Mouse (Mus musculus) neural tube, embryonic 12.5 days (tissue): ENCODE measurements around the gene Bdkrb2. TPM values are rescaled to one million over a fixed set of nuclear protein-coding genes. Genes with fewer than 3 reads are reported as not detected.

Source experiments
- ATAC-seq: fragments of 200-750 bp; cut with Nextera tagmentation; 2 replicates; pipeline ENCODE4 v1.8.0; 2017; ENCODE audit warnings: low read depth, mild to moderate bottlenecking, moderate TSS enrichment, moderate library complexity; ENCODE audit not compliant: low FRiP score
- H3K27ac ChIP-seq: fragments of 300-500 bp; sonication (generic); 2 replicates; pipeline ENCODE4 v1.5.1; 2016
- H3K27me3 ChIP-seq: fragments of 300-500 bp; sonication (generic); replicated peaks from 2 replicates; pipeline ENCODE4 v1.6.1; 2016; ENCODE audit warnings: mild to moderate bottlenecking
- H3K36me3 ChIP-seq: fragments of 300-500 bp; sonication (generic); 2 replicates; pipeline ENCODE4 v1.6.1; 2016; ENCODE audit warnings: mild to moderate bottlenecking
- H3K4me1 ChIP-seq: fragments of 300-500 bp; sonication (generic); 2 replicates; pipeline ENCODE4 v1.6.1; 2016
- H3K4me2 ChIP-seq: fragments of 300-500 bp; sonication (generic); replicated peaks from 2 replicates; pipeline ENCODE4 v1.6.1; 2016; ENCODE audit warnings: mild to moderate bottlenecking
- H3K4me3 ChIP-seq: fragments of 300-500 bp; sonication (generic); 2 replicates; pipeline ENCODE4 v1.5.1; 2016
- H3K9ac ChIP-seq: fragments of 300-500 bp; sonication (generic); 2 replicates; pipeline ENCODE4 v1.6.1; 2016; ENCODE audit warnings: mild to moderate bottlenecking
- H3K9me3 ChIP-seq: fragments of 300-500 bp; sonication (generic); 2 replicates; pipeline ENCODE4 v1.6.1; 2016; ENCODE audit warnings: mild to moderate bottlenecking
- WGBS: fragments of 180-500 bp; shearing (Covaris S2); methylation state at CpG from one replicate; pipeline ENCODE4 v1.1.7; 2016; 5-methylcytosine and 5-hydroxymethylcytosine counted together
- polyA plus RNA-seq: library from polyadenylated mRNA; unstranded; fragments of >200 nt; fragmentation: Nextera tagmentation; extraction: Ambion mirVana; gene quantifications from 2 replicates; pipeline ENCODE4 v1.2.1, GENCODE M21; 2016

Gene Bdkrb2
- 2.0 and 2.7 TPM in 2 replicates for polyA plus RNA-seq

GRCm38 (mm10) chr12:105562936-105563680 is at the start of gene Bdkrb2:
Gene Bdkrb2 (plus strand): TSS chr12:105563226.
- no peak within 1 kb of the TSS for H3K27ac ChIP-seq
- WGBS = 4% methylated on average over 25 of the region's 25 CpGs
- H3K9ac ChIP-seq = peak within 1 kb of the TSS; percentile 26; the same call in 1 of the 2 replicates
- H3K9me3 ChIP-seq = no peaks in the 10 kb centered on the region
- peaks cover 38% of the 10 kb centered on the region for H3K27me3 ChIP-seq
- H3K4me1 ChIP-seq = peaks cover 17% of the 10 kb centered on the region
- H3K36me3 ChIP-seq = no peaks in the 10 kb centered on the region
- H3K4me2 ChIP-seq = peak within 1 kb of the TSS; percentile 66
- H3K4me3 ChIP-seq = peak within 1 kb of the TSS; percentile 29
- ATAC-seq = peak; percentile 35; the same call in 1 of the 2 replicates

- no peak overlapping the region for H3K27ac ChIP-seq
- ATAC-seq = no peak
- WGBS = 72% methylated on average over 10 of the region's 10 CpGs
- H3K36me3 ChIP-seq = no peaks in the 10 kb centered on the region
- H3K9ac ChIP-seq = no peak overlapping the region
- H3K4me2 ChIP-seq = no peak overlapping the region
- H3K27me3 ChIP-seq = no peaks in the 10 kb centered on the region
- H3K9me3 ChIP-seq = no peaks in the 10 kb centered on the region
- H3K4me3 ChIP-seq = no peak overlapping the region
- H3K4me1 ChIP-seq = 0 out of 2 replicates have a peak, but pooled peaks cover 4% of the 10 kb centered on the region
Measured at GRCm38 (mm10) chr12:105514111-105514510, 48.9 kb upstream of the Bdkrb2 start.

DNA sequence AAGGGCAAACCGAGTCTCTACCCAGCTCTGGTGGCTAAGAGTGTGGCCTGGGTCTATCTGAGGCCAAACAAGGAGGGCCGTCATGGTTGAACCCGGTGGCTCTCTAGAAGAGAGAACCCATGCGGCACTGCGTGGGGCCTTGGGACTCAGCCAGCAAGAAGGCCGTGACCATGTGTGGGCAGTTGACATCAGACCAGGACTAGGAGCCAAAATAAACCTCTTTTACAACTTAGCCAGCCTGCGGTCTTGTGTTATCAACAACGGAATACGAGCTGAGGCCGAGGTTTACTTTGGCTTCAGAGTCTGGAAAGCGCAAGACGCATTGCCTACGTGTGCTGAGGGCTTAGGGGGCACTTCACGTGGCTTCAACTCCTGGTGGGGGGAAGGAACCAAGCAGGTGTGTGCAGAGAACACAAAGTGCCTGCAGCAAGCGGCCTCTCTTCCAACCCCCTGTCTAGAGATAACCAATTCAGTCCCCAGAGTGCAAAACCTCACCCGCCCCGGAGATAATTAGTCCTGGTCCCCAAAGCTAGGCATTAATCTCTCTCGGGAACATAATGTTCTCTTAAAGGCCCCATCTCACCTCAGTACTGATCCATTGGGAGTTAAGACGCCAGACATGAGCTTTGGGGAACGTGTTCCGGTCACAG is 45.9 kb upstream of the Bdkrb2 start:
- peaks cover 3% of the 10 kb centered on the region; the same call in 1 of the 2 replicates for H3K9me3 ChIP-seq
- H3K27ac ChIP-seq = no peak overlapping the region
- 77% methylated on average over 21 of the region's 21 CpGs for WGBS
- no peak overlapping the region for H3K9ac ChIP-seq
- no peak overlapping the region for H3K4me2 ChIP-seq
- no peaks in the 10 kb centered on the region for H3K36me3 ChIP-seq
- H3K27me3 ChIP-seq = no peaks in the 10 kb centered on the region
- 0 out of 2 replicates have a peak, but pooled peaks cover 4% of the 10 kb centered on the region for H3K4me1 ChIP-seq
- no peak overlapping the region for H3K4me3 ChIP-seq
- ATAC-seq = no peak

DNA sequence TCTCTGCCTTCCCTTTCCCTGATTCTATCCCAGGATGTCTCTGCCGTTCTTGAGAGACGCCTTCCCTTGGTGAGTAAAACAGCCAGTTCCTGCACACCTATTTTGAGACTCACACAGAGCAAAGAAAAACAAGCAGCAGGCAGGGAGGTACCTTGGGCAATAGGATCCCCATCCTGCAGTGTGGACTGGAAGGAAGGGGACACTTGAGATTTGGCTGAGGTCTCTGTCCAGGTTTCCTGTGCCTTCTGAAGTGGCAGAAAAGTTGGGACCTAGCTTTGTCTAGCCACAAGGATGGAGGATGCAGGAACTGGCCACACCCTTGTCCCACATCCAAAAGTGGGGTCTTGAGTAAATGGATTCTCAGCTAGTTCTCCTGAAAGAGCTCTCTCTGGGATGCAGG is 43.2 kb upstream of the Bdkrb2 start:
- Histone ChIP-seq H3K27ac (no peak overlapping the region), H3K9ac (no peak overlapping the region), H3K4me2 (no peak overlapping the region), H3K9me3 (peaks cover 6% of the 10 kb centered on the region; the same call in 1 of the 2 replicates), H3K36me3 (no peaks in the 10 kb centered on the region), H3K27me3 (no peaks in the 10 kb centered on the region), H3K4me1 (0 out of 2 replicates have a peak, but pooled peaks cover 4% of the 10 kb centered on the region), H3K4me3 (no peak overlapping the region)
- 80% methylated on average over 2 of the region's 2 CpGs for WGBS
- no peak for ATAC-seq

- Histone ChIP-seq H3K9me3 (peaks cover 6% of the 10 kb centered on the region; the same call in 1 of the 2 replicates), H3K4me2 (no peak overlapping the region), H3K27me3 (no peaks in the 10 kb centered on the region), H3K9ac (no peak overlapping the region), H3K36me3 (no peaks in the 10 kb centered on the region), H3K27ac (no peak overlapping the region), H3K4me3 (no peak overlapping the region), H3K4me1 (0 out of 2 replicates have a peak, but pooled peaks cover 4% of the 10 kb centered on the region)
- ATAC-seq = no peak
- 72% methylated on average over 15 of the region's 15 CpGs for WGBS
Measured at GRCm38 (mm10) chr12:105521170-105521762, 41.8 kb upstream of the Bdkrb2 start.

DNA sequence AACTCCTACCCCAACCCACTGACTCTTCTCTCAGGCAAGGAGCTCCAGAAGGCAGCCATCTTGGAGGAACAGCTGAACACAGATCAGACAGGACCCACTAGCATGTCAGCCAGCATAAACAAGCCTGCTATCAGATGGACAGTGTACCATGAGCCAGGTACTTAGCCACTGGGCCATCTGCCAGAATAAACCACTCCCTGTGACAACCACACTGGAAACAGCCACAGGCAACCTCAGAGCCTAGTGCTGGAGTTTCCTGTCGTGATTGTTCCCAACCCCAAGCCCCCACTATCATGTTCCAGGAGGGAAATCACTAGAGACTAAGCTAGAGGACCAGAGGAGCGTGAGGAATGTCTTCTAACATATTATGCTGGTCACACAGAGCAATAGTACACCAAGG is 39.3 kb upstream of the Bdkrb2 start:
- peaks cover 8% of the 10 kb centered on the region; the same call in 1 of the 2 replicates for H3K4me1 ChIP-seq
- H3K9me3 ChIP-seq = peaks cover 6% of the 10 kb centered on the region; the same call in 1 of the 2 replicates
- H3K9ac ChIP-seq = no peak overlapping the region
- no peaks in the 10 kb centered on the region for H3K27me3 ChIP-seq
- no peak overlapping the region for H3K27ac ChIP-seq
- no peaks in the 10 kb centered on the region for H3K36me3 ChIP-seq
- no peak overlapping the region for H3K4me3 ChIP-seq
- 63% methylated on average over 2 of the region's 2 CpGs for WGBS
- H3K4me2 ChIP-seq = no peak overlapping the region
- no peak for ATAC-seq

DNA sequence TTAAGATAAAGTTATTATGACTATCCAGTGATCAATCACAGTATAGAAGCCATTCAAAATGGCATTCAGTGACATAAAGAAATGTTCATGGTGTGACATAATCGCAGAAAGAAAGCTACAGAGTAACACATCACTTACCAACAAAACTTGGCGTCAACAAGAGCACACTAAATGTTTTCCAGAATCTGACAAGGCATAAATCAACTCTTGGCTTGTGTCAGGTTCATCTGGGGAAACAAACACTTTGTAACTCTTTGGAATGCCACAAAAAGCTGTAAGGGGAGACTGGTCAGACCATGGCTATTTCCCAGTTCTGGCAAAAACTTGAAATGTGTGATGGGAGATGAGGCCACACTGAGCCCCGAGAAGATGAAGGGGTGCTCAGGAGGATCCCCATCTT is 36.8 kb upstream of the Bdkrb2 start:
- 76% methylated on average over 3 of the region's 3 CpGs for WGBS
- Histone ChIP-seq H3K27me3 (no peaks in the 10 kb centered on the region), H3K4me3 (no peak overlapping the region), H3K9ac (no peak overlapping the region), H3K9me3 (peaks cover 6% of the 10 kb centered on the region; the same call in 1 of the 2 replicates), H3K4me1 (peaks cover 10% of the 10 kb centered on the region; the same call in 1 of the 2 replicates), H3K27ac (no peak overlapping the region), H3K4me2 (no peak overlapping the region), H3K36me3 (no peaks in the 10 kb centered on the region)
- ATAC-seq = no peak

- Histone ChIP-seq H3K9me3 (peaks cover 6% of the 10 kb centered on the region; the same call in 1 of the 2 replicates), H3K4me1 (peaks cover 16% of the 10 kb centered on the region), H3K4me2 (no peak overlapping the region), H3K27ac (no peak overlapping the region), H3K36me3 (no peaks in the 10 kb centered on the region), H3K9ac (no peak overlapping the region), H3K27me3 (no peaks in the 10 kb centered on the region), H3K4me3 (no peak overlapping the region)
- peak; percentile 77 for ATAC-seq
- 28% methylated on average over 5 of the region's 5 CpGs for WGBS
Measured at GRCm38 (mm10) chr12:105526829-105527228, 36.2 kb upstream of the Bdkrb2 start.

DNA sequence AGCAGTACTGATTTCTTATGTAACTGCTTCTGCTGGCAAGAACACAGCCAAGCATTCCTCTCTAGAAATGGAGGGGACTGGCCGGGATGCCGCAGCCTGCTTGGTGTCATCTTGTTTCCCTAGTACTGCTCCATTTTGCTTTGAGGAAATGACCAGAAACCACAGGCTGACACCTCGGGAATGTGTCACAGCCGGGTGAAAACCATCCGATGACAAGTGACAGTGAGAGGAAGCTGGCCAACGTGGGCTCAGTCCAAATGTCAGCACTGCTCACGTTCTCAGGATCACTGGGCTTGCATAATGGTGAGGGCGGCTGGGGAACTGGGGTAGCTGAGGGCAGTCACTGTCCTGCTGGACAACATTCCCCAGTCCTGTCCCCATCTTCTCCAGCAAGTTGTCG is 33.5 kb upstream of the Bdkrb2 start:
- Histone ChIP-seq H3K27me3 (no peaks in the 10 kb centered on the region), H3K36me3 (no peaks in the 10 kb centered on the region), H3K4me2 (no peak overlapping the region), H3K4me1 (peaks cover 20% of the 10 kb centered on the region), H3K9ac (no peak overlapping the region), H3K9me3 (no peaks in the 10 kb centered on the region), H3K4me3 (no peak overlapping the region), H3K27ac (no peak overlapping the region)
- no peak for ATAC-seq
- 74% methylated on average over 9 of the region's 9 CpGs for WGBS

DNA sequence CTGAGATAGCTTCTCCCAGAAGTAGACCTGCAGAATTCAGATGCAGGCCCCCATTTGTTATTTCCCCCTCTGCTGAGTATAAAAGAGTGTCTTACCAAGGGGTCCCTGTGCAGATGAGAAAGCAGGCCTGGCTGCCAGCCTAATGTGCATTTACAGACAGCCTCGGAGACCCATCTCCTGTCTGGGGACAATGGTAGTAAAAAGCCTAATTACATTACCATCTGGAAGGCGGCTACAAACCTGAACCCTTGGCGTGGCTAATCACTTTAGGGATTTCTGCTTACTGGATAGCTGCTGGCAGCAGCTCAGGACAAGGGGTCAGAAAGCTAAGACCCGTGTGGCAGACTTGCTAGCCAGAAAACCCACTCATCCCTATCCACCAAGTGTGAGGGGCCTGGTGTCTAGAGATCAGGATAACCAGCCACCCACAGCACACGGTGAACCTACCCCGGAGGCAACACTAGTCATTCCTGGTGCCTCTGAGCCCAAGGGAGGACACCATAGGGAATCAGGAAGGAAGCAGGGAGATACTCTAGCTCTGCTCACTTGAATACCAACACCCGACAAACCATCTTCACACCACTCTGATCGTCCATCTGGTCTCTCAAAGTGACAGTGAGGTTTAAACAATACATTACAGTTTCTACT is 31.2 kb upstream of the Bdkrb2 start:
- no peaks in the 10 kb centered on the region for H3K36me3 ChIP-seq
- peak; percentile 26; the same call in 1 of the 2 replicates for ATAC-seq
- 28% methylated on average over 8 of the region's 8 CpGs for WGBS
- H3K4me1 ChIP-seq = peaks cover 14% of the 10 kb centered on the region
- no peak overlapping the region for H3K9ac ChIP-seq
- H3K4me3 ChIP-seq = no peak overlapping the region
- H3K9me3 ChIP-seq = no peaks in the 10 kb centered on the region
- H3K27ac ChIP-seq = peak overlapping the region; percentile 16; the same call in 1 of the 2 replicates
- no peaks in the 10 kb centered on the region for H3K27me3 ChIP-seq
- no peak overlapping the region for H3K4me2 ChIP-seq

- H3K27ac ChIP-seq = no peak overlapping the region
- no peaks in the 10 kb centered on the region for H3K9me3 ChIP-seq
- H3K36me3 ChIP-seq = no peaks in the 10 kb centered on the region
- H3K27me3 ChIP-seq = no peaks in the 10 kb centered on the region
- H3K4me3 ChIP-seq = no peak overlapping the region
- 93% methylated on average over 4 of the region's 4 CpGs for WGBS
- no peak overlapping the region for H3K9ac ChIP-seq
- H3K4me1 ChIP-seq = peaks cover 12% of the 10 kb centered on the region
- H3K4me2 ChIP-seq = no peak overlapping the region
- no peak for ATAC-seq
Measured at GRCm38 (mm10) chr12:105534842-105535241, 28.2 kb upstream of the Bdkrb2 start.
